Mouse (Mus musculus) CH12.LX (cell line): ENCODE results near the gene Msantd1. TPM values are rescaled to one million over a fixed set of nuclear protein-coding genes. Genes with fewer than 3 reads are reported as not detected.

ENCODE experiments used
- DNase-seq: peaks from one replicate; pipeline ENCODE4 v3.0.0-alpha.2; 2013; ENCODE audit errors: extremely low read depth
- H3K27ac ChIP-seq: 2 replicates; pipeline ENCODE4 v1.5.1; 2012; ENCODE audit warnings: low read depth, mild to moderate bottlenecking, control low read depth, moderate library complexity; ENCODE audit not compliant: insufficient read depth
- H3K27me3 ChIP-seq: replicated peaks from 2 replicates; pipeline ENCODE3; 2012; ENCODE audit warnings: inconsistent platforms
- H3K36me3 ChIP-seq, 2 experiments: replicated peaks in 1 of 2; 2 replicates each; pipeline versions ENCODE3 to v1.6.1; 2012; ENCODE audit warnings: inconsistent platforms in 1 of 2, low read length in 1 of 2, mild to moderate bottlenecking in 1 of 2, mixed read lengths in 1 of 2, moderate library complexity in 1 of 2; ENCODE audit not compliant: control insufficient read depth in 1 of 2, insufficient read depth in 1 of 2
- H3K4me1 ChIP-seq, 2 experiments: 2 replicates each; pipeline ENCODE4 v1.6.1; 2012; ENCODE audit warnings: inconsistent platforms in 1 of 2, moderate library complexity in 1 of 2; ENCODE audit not compliant: insufficient read depth in 2 of 2, control insufficient read depth in 1 of 2
- H3K4me2 ChIP-seq: 2 replicates; pipeline ENCODE4 v1.6.1; 2012; ENCODE audit warnings: low read depth, mild to moderate bottlenecking, control low read depth; ENCODE audit not compliant: poor library complexity, insufficient read depth, severe bottlenecking
- H3K4me3 ChIP-seq, 3 experiments: fragments of 150-350 bp in 1 of 3; sonication (generic) in 1 of 3; replicated peaks in 1 of 3; 2 replicates each; pipeline versions ENCODE3 to v1.5.1; 2011 to 2012; ENCODE audit warnings: low read depth in 2 of 3, low read length in 2 of 3, mild to moderate bottlenecking in 2 of 3, moderate library complexity in 2 of 3, control low read depth in 1 of 3, improper control_type of control experiment in 1 of 3, inconsistent platforms in 1 of 3, mixed read lengths in 1 of 3; ENCODE audit not compliant: poor library complexity in 1 of 3
- H3K79me2 ChIP-seq: replicated peaks from 2 replicates; pipeline ENCODE4 v1.6.1; 2012; ENCODE audit warnings: mild to moderate bottlenecking, moderate library complexity; ENCODE audit not compliant: control insufficient read depth, poor library complexity, insufficient read depth, severe bottlenecking; ENCODE audit errors: extremely low read depth
- H3K9ac ChIP-seq: 2 replicates; pipeline ENCODE4 v1.6.1; 2012; ENCODE audit warnings: low read depth, mild to moderate bottlenecking, control low read depth, moderate library complexity; ENCODE audit not compliant: insufficient read depth
- H3K9me3 ChIP-seq: replicated peaks from 2 replicates; pipeline ENCODE3; 2012; ENCODE audit warnings: low read length, inconsistent platforms, mixed read lengths
- CHD2 ChIP-seq: IDR thresholded peaks from 2 replicates; pipeline ENCODE4 v1.6.1; 2011; ENCODE audit warnings: low read length, improper control_type of control experiment
- E2F4 ChIP-seq: IDR thresholded peaks from 2 replicates; pipeline ENCODE4 v1.6.1; 2011; ENCODE audit warnings: low read depth, low read length, improper control_type of control experiment; ENCODE audit not compliant: insufficient replicate concordance
- EP300 ChIP-seq: IDR thresholded peaks from 2 replicates; pipeline ENCODE4 v1.6.1; 2011; ENCODE audit warnings: low read length, improper control_type of control experiment
- GABPA ChIP-seq: IDR thresholded peaks from 2 replicates; pipeline ENCODE4 v1.6.1; 2012; ENCODE audit warnings: low read depth, low read length, improper control_type of control experiment, inconsistent platforms; ENCODE audit not compliant: insufficient replicate concordance
- IRF4 ChIP-seq: IDR thresholded peaks from 2 replicates; pipeline ENCODE4 v1.6.1; 2014; ENCODE audit warnings: low read depth, mild to moderate bottlenecking, inconsistent platforms, low read length, improper control_type of control experiment
- JUN ChIP-seq: IDR thresholded peaks from 2 replicates; pipeline ENCODE4 v1.6.1; 2011; ENCODE audit warnings: low read depth, mild to moderate bottlenecking, low read length, improper control_type of control experiment, moderate library complexity; ENCODE audit not compliant: insufficient read depth
- MAZ ChIP-seq: IDR thresholded peaks from 2 replicates; pipeline ENCODE4 v1.6.1; 2012; ENCODE audit warnings: low read depth, mild to moderate bottlenecking, inconsistent platforms, low read length, improper control_type of control experiment, moderate library complexity
- MEF2A ChIP-seq: IDR thresholded peaks from 2 replicates; pipeline ENCODE4 v1.6.1; 2014; ENCODE audit warnings: low read depth, mild to moderate bottlenecking, inconsistent platforms, low read length, improper control_type of control experiment, borderline replicate concordance
- MXI1 ChIP-seq: IDR thresholded peaks from 2 replicates; pipeline ENCODE4 v1.6.1; 2011; ENCODE audit warnings: mild to moderate bottlenecking, low read depth, low read length, improper control_type of control experiment
- NELFE ChIP-seq: IDR thresholded peaks from 2 replicates; pipeline ENCODE4 v1.6.1; 2011; ENCODE audit warnings: low read depth, low read length, improper control_type of control experiment
- NRF1 ChIP-seq: IDR thresholded peaks from 2 replicates; pipeline ENCODE4 v1.6.1; 2014; ENCODE audit warnings: low read depth, mild to moderate bottlenecking, inconsistent platforms, low read length, improper control_type of control experiment, moderate library complexity
- PAX5 ChIP-seq: IDR thresholded peaks from 2 replicates; pipeline ENCODE4 v1.6.1; 2012; ENCODE audit warnings: low read length, inconsistent platforms, mixed read lengths
- POLR2A ChIP-seq: IDR thresholded peaks from 2 replicates; pipeline ENCODE4 v1.6.1; 2011; ENCODE audit warnings: low read depth, mild to moderate bottlenecking, improper control_type of control experiment, low read length
- POLR2AphosphoS2 ChIP-seq: IDR thresholded peaks from 2 replicates; pipeline ENCODE4 v1.6.1; 2011; ENCODE audit warnings: low read depth, low read length, improper control_type of control experiment
- RCOR1 ChIP-seq: conservative IDR thresholded peaks from 2 replicates; pipeline ENCODE4 v1.6.1; 2012; ENCODE audit warnings: low read depth, mild to moderate bottlenecking, inconsistent platforms, low read length, improper control_type of control experiment
- SIN3A ChIP-seq: IDR thresholded peaks from 2 replicates; pipeline ENCODE4 v1.6.1; 2012; ENCODE audit warnings: low read length, improper control_type of control experiment, inconsistent platforms
- TCF12 ChIP-seq: IDR thresholded peaks from 2 replicates; pipeline ENCODE4 v1.6.1; 2014; ENCODE audit warnings: low read depth, mild to moderate bottlenecking, inconsistent platforms, low read length, improper control_type of control experiment
- UBTF ChIP-seq: IDR thresholded peaks from 2 replicates; pipeline ENCODE4 v1.6.1; 2012; ENCODE audit warnings: low read depth, mild to moderate bottlenecking, inconsistent platforms, low read length, improper control_type of control experiment, moderate library complexity
- USF1 ChIP-seq: IDR thresholded peaks from 2 replicates; pipeline ENCODE4 v1.6.1; 2014; ENCODE audit warnings: low read depth, mild to moderate bottlenecking, inconsistent platforms, low read length, improper control_type of control experiment
- USF2 ChIP-seq: conservative IDR thresholded peaks from 2 replicates; pipeline ENCODE4 v1.6.1; 2011; ENCODE audit warnings: low read depth, low read length, improper control_type of control experiment
- ZC3H11A ChIP-seq: IDR thresholded peaks from 2 replicates; pipeline ENCODE4 v1.6.1; 2012; ENCODE audit warnings: low read depth, mild to moderate bottlenecking, inconsistent platforms, low read length, improper control_type of control experiment
- ZKSCAN1 ChIP-seq: IDR thresholded peaks from 2 replicates; pipeline ENCODE4 v1.6.1; 2012; ENCODE audit warnings: low read depth, inconsistent platforms, low read length, improper control_type of control experiment, borderline replicate concordance
- dilution Hi-C: fragments of 300-500 bp; cut with MboI; formaldehyde crosslinking; loops from 2 replicates; pipeline ENCODE4 v1.14.3; 2020; ENCODE audit warnings: low sequenced_read_pairs; ENCODE audit not compliant: extremely low pct_unique_long_range_greater_than_20kb, extremely low pct_ligation_motif_present
- in situ Hi-C: fragments of 300-500 bp; cut with MboI; formaldehyde crosslinking; loops from 3 replicates; pipeline ENCODE4 v1.14.3; 2019; ENCODE audit warnings: low sequenced_read_pairs, low pct_ligation_motif_present, low pct_unique_long_range_greater_than_20kb, mixed read lengths
- polyA plus RNA-seq: library from polyadenylated mRNA; unstranded; fragments of >175 nt; gene quantifications from 2 replicates; pipeline ENCODE4 v1.2.1, GENCODE M21; 2012; ENCODE audit warnings: low read depth; ENCODE audit not compliant: insufficient read length
- total RNA-seq, 2 experiments: library from RNA; depleted of rRNA; stranded (reverse); fragments of 300-350 nt in 1 of 2; fragments of >200 nt in 1 of 2; gene quantifications; 2 replicates each; pipeline ENCODE4 v1.2.3; 2012 to 2014

Msantd1 gene
- total and polyA plus RNA-seq, 3 experiments, result 0.36 to 1.1 (median 0.38) TPM

DNA sequence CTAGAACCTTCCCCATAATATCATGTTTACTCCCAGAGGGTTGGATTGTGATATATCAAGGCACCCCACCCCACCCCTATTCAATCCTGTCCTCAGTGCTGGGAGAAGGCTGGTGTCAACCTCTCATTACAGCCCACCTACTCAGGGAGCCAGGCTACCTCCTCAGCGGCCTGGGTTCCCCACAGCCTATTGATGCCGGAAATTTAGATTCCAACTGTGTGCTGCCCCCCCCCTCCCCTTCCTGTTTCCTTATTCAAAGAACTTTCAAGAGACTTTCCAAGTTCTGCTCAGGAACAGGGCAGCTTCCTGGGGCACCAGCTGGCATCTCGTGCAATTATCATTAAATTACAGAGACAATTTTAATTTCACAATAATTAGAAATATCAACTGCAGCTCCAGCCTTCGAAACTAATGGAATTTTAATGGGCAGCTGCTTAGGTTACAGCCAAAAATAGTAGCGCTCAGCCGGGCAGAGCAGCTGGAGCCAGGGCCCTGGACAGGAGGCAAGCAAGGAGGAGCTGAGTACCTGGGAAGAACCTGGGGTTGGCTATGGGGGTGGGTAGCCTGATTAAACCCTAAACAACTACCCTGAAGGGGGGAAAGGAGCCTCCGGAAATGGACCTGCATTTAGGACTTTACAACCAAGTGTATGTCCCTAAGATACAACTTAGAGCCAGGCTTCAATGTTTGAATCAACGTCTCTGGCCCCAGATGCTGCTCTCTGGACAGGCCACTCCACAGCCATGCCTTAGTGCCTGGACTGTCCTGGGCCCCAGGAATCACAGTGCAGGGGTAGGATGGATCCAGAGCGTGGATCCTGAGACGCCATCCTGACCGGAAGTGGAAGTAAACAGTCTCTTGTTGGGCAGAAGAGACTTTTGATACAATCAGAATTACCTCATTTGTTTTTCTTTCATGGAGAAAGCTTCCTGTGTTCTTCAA, 24.0 kb downstream of the Msantd1 start:
- dilution Hi-C loops, result no loop called here
- Histone ChIP-seq H3K27ac (no peak overlapping the region), H3K4me2 (no peak overlapping the region), H3K36me3 (no peaks in the 10 kb centered on the region), H3K4me3 (no peak overlapping the region), H3K9me3 (peaks cover 2% of the 10 kb centered on the region), H3K9ac (no peak overlapping the region), H3K27me3 (peaks cover 10% of the 10 kb centered on the region), H3K79me2 (no peaks in the 10 kb centered on the region), H3K4me1 (0 out of 4 replicates have a peak, but pooled peaks cover 0 to 3% of the 10 kb centered on the region in 2 experiments)
- in situ Hi-C loops, result no loop called here
- DNase-seq, result no peak
- TF ChIP-seq USF1, result no peak
- TF ChIP-seq CHD2, result no peak
- no peak for TF ChIP-seq USF2
- no peak for TF ChIP-seq NRF1
- TF ChIP-seq ZC3H11A, result no peak
- TF ChIP-seq POLR2AphosphoS2, result no peak
- no peak for TF ChIP-seq SIN3A
- TF ChIP-seq PAX5, result no peak
- TF ChIP-seq EP300, result no peak
- TF ChIP-seq E2F4, result no peak
- TF ChIP-seq JUN, result no peak
- TF ChIP-seq RCOR1, result no peak
- TF ChIP-seq POLR2A, result no peak
- TF ChIP-seq IRF4, result no peak

DNA sequence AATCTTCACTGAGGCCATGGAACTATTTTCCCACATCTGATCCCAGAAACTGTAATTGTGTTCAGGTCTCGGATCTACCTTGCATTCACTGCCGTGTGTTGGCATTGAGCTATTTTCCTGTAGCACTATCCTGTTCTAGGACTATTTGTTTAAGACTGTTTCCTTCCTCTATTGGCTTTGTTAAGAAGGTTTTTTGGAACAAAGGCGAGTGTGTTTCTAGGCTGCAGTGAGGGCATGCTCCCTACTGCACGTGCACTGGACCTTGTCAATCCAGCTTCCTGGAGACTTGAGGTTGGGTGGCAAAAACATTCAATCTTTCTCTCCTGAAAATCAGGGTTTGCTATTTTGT, 24.6 kb downstream of the Msantd1 start:
- peaks cover 2% of the 10 kb centered on the region for H3K9me3 ChIP-seq
- H3K79me2 ChIP-seq, result no peaks in the 10 kb centered on the region
- H3K36me3 ChIP-seq, result no peaks in the 10 kb centered on the region
- no peak overlapping the region for H3K4me3 ChIP-seq
- TF ChIP-seq MEF2A, result no peak
- no peak for TF ChIP-seq MAZ
- TF ChIP-seq GABPA, result no peak
- no peak for TF ChIP-seq ZKSCAN1
- no peak for TF ChIP-seq POLR2A
- TF ChIP-seq RCOR1, result no peak
- no peak for TF ChIP-seq E2F4
- TF ChIP-seq EP300, result no peak
- no peak for TF ChIP-seq MXI1
- TF ChIP-seq CHD2, result no peak
- TF ChIP-seq TCF12, result no peak
- no peak for TF ChIP-seq IRF4
- no peak for TF ChIP-seq NELFE
- no peak for TF ChIP-seq UBTF
- TF ChIP-seq USF1, result no peak
- no peak overlapping the region for H3K27ac ChIP-seq
- 0 out of 4 replicates have a peak, but pooled peaks cover 0 to under 1% of the 10 kb centered on the region in 2 experiments for H3K4me1 ChIP-seq
- DNase-seq, result no peak
- dilution Hi-C loops, result no loop called here
- H3K27me3 ChIP-seq, result peaks cover 12% of the 10 kb centered on the region
- H3K4me2 ChIP-seq, result no peak overlapping the region
- H3K9ac ChIP-seq, result no peak overlapping the region
- in situ Hi-C loops, result no loop called here
